Mouse (Mus musculus) E14TG2a.4 (cell line): ENCODE data around the gene Spef1.
"Not testable (repeated sequence)": the region's sequence is repeated elsewhere in the genome, so short reads cannot be mapped to it uniquely, and the experiment has no call there.

Experiments used
- CTCF ChIP-seq: conservative IDR thresholded peaks from 2 replicates; pipeline ENCODE4 v1.5.1; 2014; ENCODE audit warnings: low read length
- NANOG ChIP-seq: IDR thresholded peaks from 2 replicates; pipeline ENCODE4 v1.6.1; 2014; ENCODE audit warnings: borderline replicate concordance, low read length, mixed read lengths
- POU5F1 ChIP-seq: IDR thresholded peaks from 2 replicates; pipeline ENCODE4 v1.6.1; 2014; ENCODE audit warnings: low read length, borderline replicate concordance

GRCm38 (mm10) chr2:131226669-131227068 is 39.6 kb upstream of the Spef1 start:
- TF ChIP-seq CTCF, POU5F1, NANOG: not testable (repeated sequence)
